In the genomic region with DNA sequence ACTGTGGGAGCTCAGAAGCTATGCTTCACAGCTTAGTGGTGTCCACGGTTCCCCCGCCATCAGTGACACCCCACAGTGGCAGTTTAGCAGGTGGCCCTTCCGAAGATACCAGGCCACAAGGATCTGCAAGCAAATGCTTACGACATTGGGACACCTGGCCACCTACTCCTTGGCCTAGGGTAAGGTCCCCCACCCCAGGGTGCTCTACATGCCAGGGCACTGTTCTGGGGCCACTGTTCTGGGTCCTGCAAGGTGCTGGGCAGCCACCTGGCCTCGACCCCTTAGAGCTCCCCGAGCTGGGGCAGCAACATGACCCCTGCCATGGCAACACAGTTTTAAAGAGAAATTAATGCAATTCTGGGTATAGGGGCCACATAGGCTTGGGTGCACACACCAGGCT, we compare ENCODE assay signal across 7 mouse cellular contexts. TPM values are rescaled to one million over a fixed set of nuclear protein-coding genes. Genes with fewer than 3 reads are reported as not detected.
A peak's percentile ranks its signal among the peaks of the same experiment; 100 is the strongest.
DNase-seq lines count a peak whose midpoint lies in the region; ATAC-seq and TF ChIP-seq lines count a peak whose summit lies in the region.

No protein-coding gene starts in this region.

- no peaks in the 10 kb centered on the region for H3K27me3 ChIP-seq in lung, embryonic 15.5 days
- H3K27me3 ChIP-seq in forebrain, embryonic 10.5 days (ENCODE audit: poor library complexity, severe bottlenecking), result no peaks in the 10 kb centered on the region
- H3K27me3 ChIP-seq in limb, embryonic 10.5 days (ENCODE audit: low read depth, poor library complexity, severe bottlenecking), result no peaks in the 10 kb centered on the region

- WGBS in lung, embryonic 15.5 days, result 53% methylated on average over 6 of the region's 6 CpGs
- WGBS in forebrain, embryonic 10.5 days, result 84% methylated on average over 6 of the region's 6 CpGs
- 74% methylated on average over 6 of the region's 6 CpGs for WGBS in limb, embryonic 10.5 days
- 72% methylated on average over 6 of the region's 6 CpGs for WGBS in olfactory bulb, adult 2 months

- peak overlapping the region; percentile 94 for H3K9ac ChIP-seq in lung, embryonic 15.5 days

- no peak for TF ChIP-seq POLR2A in olfactory bulb, adult 2 months (IDR thresholded peaks at IDR 0.05; ENCODE audit: insufficient read depth, low read depth, low read length)

- no peak overlapping the region for H3K27ac ChIP-seq in lung, embryonic 15.5 days
- H3K27ac ChIP-seq in forebrain, embryonic 10.5 days, result peak overlapping the region; percentile 89
- peak overlapping the region; percentile 87 for H3K27ac ChIP-seq in limb, embryonic 10.5 days
- no peak overlapping the region for H3K27ac ChIP-seq in olfactory bulb, adult 2 months (ENCODE audit: insufficient read depth, low read depth, low read length)

- H3K9me3 ChIP-seq in lung, embryonic 15.5 days, result no peaks in the 10 kb centered on the region
- no peaks in the 10 kb centered on the region for H3K9me3 ChIP-seq in forebrain, embryonic 10.5 days
- no peaks in the 10 kb centered on the region for H3K9me3 ChIP-seq in limb, embryonic 10.5 days (replicated peaks)

- TF ChIP-seq CTCF in olfactory bulb, adult 2 months (IDR thresholded peaks at IDR 0.05; ENCODE audit: insufficient read depth, low read depth, low read length), result no peak

- peaks cover 34% of the 10 kb centered on the region for H3K36me3 ChIP-seq in lung, embryonic 15.5 days
- H3K36me3 ChIP-seq in forebrain, embryonic 10.5 days (replicated peaks), result peaks cover 41% of the 10 kb centered on the region
- H3K36me3 ChIP-seq in limb, embryonic 10.5 days, result peaks cover 46% of the 10 kb centered on the region

- peak overlapping the region; percentile 99 for H3K4me3 ChIP-seq in lung, embryonic 15.5 days
- H3K4me3 ChIP-seq in forebrain, embryonic 10.5 days, result peak overlapping the region; percentile 71
- peak overlapping the region; percentile 90 for H3K4me3 ChIP-seq in limb, embryonic 10.5 days
- peak overlapping the region; percentile 78 for H3K4me3 ChIP-seq in olfactory bulb, adult 2 months (ENCODE audit: insufficient read depth, low read depth, low read length)

- H3K4me2 ChIP-seq in lung, embryonic 15.5 days, result peak overlapping the region; percentile 92

- peaks cover 26% of the 10 kb centered on the region for H3K4me1 ChIP-seq in lung, embryonic 15.5 days
- peaks cover 48% of the 10 kb centered on the region for H3K4me1 ChIP-seq in forebrain, embryonic 10.5 days
- peaks cover 42% of the 10 kb centered on the region for H3K4me1 ChIP-seq in limb, embryonic 10.5 days
- peaks cover 21% of the 10 kb centered on the region for H3K4me1 ChIP-seq in olfactory bulb, adult 2 months (ENCODE audit: control insufficient read depth, insufficient read depth, low read length)

- ATAC-seq in lung, embryonic 15.5 days (ENCODE audit: borderline replicate concordance, extremely low read depth, low FRiP score, low TSS enrichment), result no peak

- no peak for DNase-seq in lung, postnatal 36 days
- no peak for DNase-seq in forebrain, embryonic 10.5 days (ENCODE audit: extremely low spot score, low spot score)
- DNase-seq in limb, embryonic 10.5 days (ENCODE audit: low spot score), result no peak
- DNase-seq in embryo, embryonic 10 days (ENCODE audit: low spot score), result no peak
- no peak for DNase-seq in right cerebral cortex, postnatal 36 days (ENCODE audit: low spot score in 2 of 2)

RNA-seq across cellular contexts. Expression of gene Ncln, which starts 1.0 kb away (rescaled TPM):
- polyA plus RNA-seq in lung, embryonic 15.5 days (2015; fragmentation: Nextera tagmentation; extraction: Ambion mirVana), result 81.8 and 82.8 TPM in 2 replicates
- polyA plus RNA-seq in forebrain, embryonic 10.5 days (2016; fragmentation: Nextera tagmentation; extraction: Ambion mirVana), result 88.2 and 90.4 TPM in 2 replicates
- polyA plus RNA-seq in limb, embryonic 10.5 days (2016; fragmentation: Nextera tagmentation; extraction: Ambion mirVana), result 100 and 102 TPM in 2 replicates
- polyA plus RNA-seq in olfactory bulb, adult 2 months (2012; ENCODE audit: insufficient read depth, insufficient read length, low replicate concordance, missing spikeins), result 181 TPM in 1 of 2 replicates, not detected in the other

RNA-seq across cellular contexts. Expression of gene S1pr4, which starts 4.8 kb away (rescaled TPM):
- polyA plus RNA-seq in lung, embryonic 15.5 days (2015; fragmentation: Nextera tagmentation; extraction: Ambion mirVana), result 2.5 and 3.6 TPM in 2 replicates
- polyA plus RNA-seq in forebrain, embryonic 10.5 days (2016; fragmentation: Nextera tagmentation; extraction: Ambion mirVana), result 0.32 and 0.33 TPM in 2 replicates
- polyA plus RNA-seq in limb, embryonic 10.5 days (2016; fragmentation: Nextera tagmentation; extraction: Ambion mirVana), result 0.34 and 0.39 TPM in 2 replicates
- polyA plus RNA-seq in olfactory bulb, adult 2 months (2012; ENCODE audit: insufficient read depth, insufficient read length, low replicate concordance, missing spikeins), result not detected in 2 replicates

RNA-seq across cellular contexts. Expression of gene Celf5, which starts 12.6 kb away (rescaled TPM):
- 0.34 and 0.42 TPM in 2 replicates for polyA plus RNA-seq in lung, embryonic 15.5 days (2015; fragmentation: Nextera tagmentation; extraction: Ambion mirVana)
- 3.1 and 5.6 TPM in 2 replicates for polyA plus RNA-seq in forebrain, embryonic 10.5 days (2016; fragmentation: Nextera tagmentation; extraction: Ambion mirVana)
- 0.24 and 0.48 TPM in 2 replicates for polyA plus RNA-seq in limb, embryonic 10.5 days (2016; fragmentation: Nextera tagmentation; extraction: Ambion mirVana)
- not detected in 2 replicates for polyA plus RNA-seq in olfactory bulb, adult 2 months (2012; ENCODE audit: insufficient read depth, insufficient read length, low replicate concordance, missing spikeins)

RNA-seq across cellular contexts. Expression of gene Gna15, which starts 28.9 kb away (rescaled TPM):
- polyA plus RNA-seq in lung, embryonic 15.5 days (2015; fragmentation: Nextera tagmentation; extraction: Ambion mirVana), result 1.7 and 1.8 TPM in 2 replicates
- polyA plus RNA-seq in forebrain, embryonic 10.5 days (2016; fragmentation: Nextera tagmentation; extraction: Ambion mirVana), result 0.84 and 1.1 TPM in 2 replicates
- 0.80 and 2.0 TPM in 2 replicates for polyA plus RNA-seq in limb, embryonic 10.5 days (2016; fragmentation: Nextera tagmentation; extraction: Ambion mirVana)
- not detected in 2 replicates for polyA plus RNA-seq in olfactory bulb, adult 2 months (2012; ENCODE audit: insufficient read depth, insufficient read length, low replicate concordance, missing spikeins)

RNA-seq across cellular contexts. Expression of gene Nfic, which starts 39.7 kb away (rescaled TPM):
- 86.0 and 87.2 TPM in 2 replicates for polyA plus RNA-seq in lung, embryonic 15.5 days (2015; fragmentation: Nextera tagmentation; extraction: Ambion mirVana)
- polyA plus RNA-seq in forebrain, embryonic 10.5 days (2016; fragmentation: Nextera tagmentation; extraction: Ambion mirVana), result 7.3 and 8.6 TPM in 2 replicates
- polyA plus RNA-seq in limb, embryonic 10.5 days (2016; fragmentation: Nextera tagmentation; extraction: Ambion mirVana), result 9.3 and 19.8 TPM in 2 replicates
- not detected in 2 replicates for polyA plus RNA-seq in olfactory bulb, adult 2 months (2012; ENCODE audit: insufficient read depth, insufficient read length, low replicate concordance, missing spikeins)

Comparison
In these comparisons a context has a peak if more than half of its experiments do, and no peak if none do; other contexts are left out.
1. H3K27ac ChIP-seq: peak in forebrain, embryonic 10.5 days (single experiment) and limb, embryonic 10.5 days (single experiment); none in lung, embryonic 15.5 days (single experiment) and olfactory bulb, adult 2 months (single experiment).
2. Peak in every context shown above with its lines, with median percentiles within 50 percentile points of each other: H3K4me3 ChIP-seq.